Mouse (Mus musculus): Measurements from ENCODE around the gene Csgalnact2. TPM values are rescaled to one million over a fixed set of nuclear protein-coding genes. Genes with fewer than 3 reads are reported as not detected.

Csgalnact2 gene
- total RNA-seq (2021) (10 to 100 TPM; 17.6 to 20.4 TPM), polyA plus RNA-seq (2012; rRNA removed) (4.3 and 8.1 TPM in 2 replicates)
- long read RNA-seq, transcript Csgalnact2-201 (8 exons, 3,661 nt) = major isoform, 27 of 33 reads
- long read RNA-seq, partial matches to known transcripts = 4 of 33 reads
- long read RNA-seq, other reads (novel, unspliced or antisense) = 2 of 33 reads

GRCm38 (mm10) chr6:118138731-118139709 is at the start of gene Csgalnact2:
TSS of gene Csgalnact2 (minus strand) at chr6:118139140.
- peak within 1 kb of the TSS; percentile 99 for H3K9ac ChIP-seq (ENCODE audit: low read depth, low read length)

GRCm38 (mm10) chr6:118188599-118188998 is 49.7 kb upstream of the Csgalnact2 start:
- intact Hi-C loops (cut with DNase I) = no loop called here

More at GRCm38 (mm10) chr6:118138731-118139709, at the start of gene Csgalnact2:
- Histone ChIP-seq H3K4me3 (peak within 1 kb of the TSS; percentile 79), H3K27ac (peak within 1 kb of the TSS; percentile 94), H3K27me3 (ENCODE audit: control insufficient read depth, insufficient read depth, low read length) (no peaks in the 10 kb centered on the region), H3K4me1 (ENCODE audit: control insufficient read depth, insufficient read depth, low read length) (peaks cover 2% of the 10 kb centered on the region), H3K36me3 (ENCODE audit: control insufficient read depth, insufficient read depth, low read length) (no peaks in the 10 kb centered on the region), H3K79me2 (replicated peaks; ENCODE audit: control insufficient read depth, insufficient read depth, low read length) (no peaks in the 10 kb centered on the region; the same call in none of the 2 replicates)
- intact Hi-C loops (cut with DNase I) = no loop called here
- peak; percentile 96 to 99 for DNase-seq
- TF ChIP-seq POLR2A (IDR thresholded peaks at IDR 0.05; ENCODE audit: insufficient read depth, low read depth, low read length) (peak; percentile 47; the same call in 1 of the 2 replicates), CTCF (IDR thresholded peaks at IDR 0.05) (peak; percentile 33; the same call in 1 of the 2 replicates), EP300 (IDR thresholded peaks at IDR 0.05; ENCODE audit: insufficient read depth, low read depth, low read length) (no peak)
- WGBS = 4% methylated on average over 66 of the region's 66 CpGs

DNA sequence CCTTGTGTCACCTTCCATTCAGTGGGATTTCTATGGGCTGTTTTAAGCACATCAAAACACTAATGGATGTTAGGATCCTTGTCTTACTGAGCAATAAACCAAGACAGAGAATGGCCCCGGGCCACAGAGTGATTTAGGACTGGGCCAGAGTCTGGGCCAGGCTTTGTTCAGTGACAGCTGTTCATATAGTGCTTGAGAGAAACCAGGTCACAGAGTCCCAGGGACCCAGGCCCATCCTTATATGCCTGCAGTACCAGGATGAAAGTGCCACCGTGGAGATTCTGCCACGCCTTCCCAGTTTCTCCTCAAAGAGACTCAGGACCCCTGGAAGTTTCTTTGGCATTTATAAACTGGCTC is 48.3 kb upstream of the Csgalnact2 start:
- no peak for TF ChIP-seq CTCF (IDR thresholded peaks at IDR 0.05)
- DNase-seq = no peak
- Histone ChIP-seq H3K4me3 (no peak overlapping the region), H3K79me2 (replicated peaks; ENCODE audit: control insufficient read depth, insufficient read depth, low read length) (no peaks in the 10 kb centered on the region), H3K4me1 (ENCODE audit: control insufficient read depth, insufficient read depth, low read length) (no peaks in the 10 kb centered on the region), H3K27me3 (ENCODE audit: control insufficient read depth, insufficient read depth, low read length) (no peaks in the 10 kb centered on the region), H3K36me3 (ENCODE audit: control insufficient read depth, insufficient read depth, low read length) (no peaks in the 10 kb centered on the region), H3K27ac (no peak overlapping the region), H3K9ac (ENCODE audit: low read depth, low read length) (no peak overlapping the region)
- intact Hi-C loops (cut with DNase I) = no loop called here
- WGBS = 89% methylated on average over 3 of the region's 3 CpGs

More at GRCm38 (mm10) chr6:118188599-118188998, 49.7 kb upstream of the Csgalnact2 start:
- Histone ChIP-seq H3K4me1 (ENCODE audit: control insufficient read depth, insufficient read depth, low read length) (no peaks in the 10 kb centered on the region), H3K27me3 (ENCODE audit: control insufficient read depth, insufficient read depth, low read length) (no peaks in the 10 kb centered on the region), H3K4me3 (no peak overlapping the region), H3K9ac (ENCODE audit: low read depth, low read length) (no peak overlapping the region), H3K36me3 (ENCODE audit: control insufficient read depth, insufficient read depth, low read length) (no peaks in the 10 kb centered on the region), H3K79me2 (replicated peaks; ENCODE audit: control insufficient read depth, insufficient read depth, low read length) (no peaks in the 10 kb centered on the region), H3K27ac (no peak overlapping the region)
- DNase-seq = no peak
- TF ChIP-seq EP300 (IDR thresholded peaks at IDR 0.05; ENCODE audit: insufficient read depth, low read depth, low read length) = no peak
- no peak for TF ChIP-seq POLR2A (IDR thresholded peaks at IDR 0.05; ENCODE audit: insufficient read depth, low read depth, low read length)
- no peak for TF ChIP-seq CTCF (IDR thresholded peaks at IDR 0.05)
- 41% methylated on average over 9 of the region's 9 CpGs for WGBS

- intact Hi-C loops (cut with DNase I) = no loop called here
- Histone ChIP-seq H3K4me3 (no peak overlapping the region), H3K36me3 (ENCODE audit: control insufficient read depth, insufficient read depth, low read length) (no peaks in the 10 kb centered on the region), H3K79me2 (replicated peaks; ENCODE audit: control insufficient read depth, insufficient read depth, low read length) (no peaks in the 10 kb centered on the region), H3K4me1 (ENCODE audit: control insufficient read depth, insufficient read depth, low read length) (no peaks in the 10 kb centered on the region), H3K27me3 (ENCODE audit: control insufficient read depth, insufficient read depth, low read length) (no peaks in the 10 kb centered on the region), H3K27ac (no peak overlapping the region), H3K9ac (ENCODE audit: low read depth, low read length) (no peak overlapping the region)
- DNase-seq = no peak
- WGBS = 77% methylated on average over 17 of the region's 17 CpGs
- TF ChIP-seq EP300 (IDR thresholded peaks at IDR 0.05; ENCODE audit: insufficient read depth, low read depth, low read length) (no peak), POLR2A (IDR thresholded peaks at IDR 0.05; ENCODE audit: insufficient read depth, low read depth, low read length) (no peak)
Observed at GRCm38 (mm10) chr6:118186620-118187284, 47.8 kb upstream of the Csgalnact2 start.

GRCm38 (mm10) chr6:118184126-118184525 is 45.2 kb upstream of the Csgalnact2 start:
- intact Hi-C loops (cut with DNase I) = no loop called here

More at GRCm38 (mm10) chr6:118184126-118184525, 45.2 kb upstream of the Csgalnact2 start:
- Histone ChIP-seq H3K36me3 (ENCODE audit: control insufficient read depth, insufficient read depth, low read length) (no peaks in the 10 kb centered on the region), H3K27me3 (ENCODE audit: control insufficient read depth, insufficient read depth, low read length) (no peaks in the 10 kb centered on the region), H3K79me2 (replicated peaks; ENCODE audit: control insufficient read depth, insufficient read depth, low read length) (no peaks in the 10 kb centered on the region), H3K4me1 (ENCODE audit: control insufficient read depth, insufficient read depth, low read length) (no peaks in the 10 kb centered on the region), H3K9ac (ENCODE audit: low read depth, low read length) (no peak overlapping the region), H3K27ac (no peak overlapping the region), H3K4me3 (no peak overlapping the region)
- DNase-seq = no peak
- WGBS = 85% methylated on average over 10 of the region's 10 CpGs
- no peak for TF ChIP-seq POLR2A (IDR thresholded peaks at IDR 0.05; ENCODE audit: insufficient read depth, low read depth, low read length)
- no peak for TF ChIP-seq EP300 (IDR thresholded peaks at IDR 0.05; ENCODE audit: insufficient read depth, low read depth, low read length)
- TF ChIP-seq CTCF (IDR thresholded peaks at IDR 0.05) = no peak
